Mouse (Mus musculus): ENCODE measurements at regions not wholly inside any gene's neighbourhood (a gene's known extent, or its start where the extent isn't known, plus 50 kb on each side); places are given as distances from the start of the nearest gene placed in this dataset.

DNA sequence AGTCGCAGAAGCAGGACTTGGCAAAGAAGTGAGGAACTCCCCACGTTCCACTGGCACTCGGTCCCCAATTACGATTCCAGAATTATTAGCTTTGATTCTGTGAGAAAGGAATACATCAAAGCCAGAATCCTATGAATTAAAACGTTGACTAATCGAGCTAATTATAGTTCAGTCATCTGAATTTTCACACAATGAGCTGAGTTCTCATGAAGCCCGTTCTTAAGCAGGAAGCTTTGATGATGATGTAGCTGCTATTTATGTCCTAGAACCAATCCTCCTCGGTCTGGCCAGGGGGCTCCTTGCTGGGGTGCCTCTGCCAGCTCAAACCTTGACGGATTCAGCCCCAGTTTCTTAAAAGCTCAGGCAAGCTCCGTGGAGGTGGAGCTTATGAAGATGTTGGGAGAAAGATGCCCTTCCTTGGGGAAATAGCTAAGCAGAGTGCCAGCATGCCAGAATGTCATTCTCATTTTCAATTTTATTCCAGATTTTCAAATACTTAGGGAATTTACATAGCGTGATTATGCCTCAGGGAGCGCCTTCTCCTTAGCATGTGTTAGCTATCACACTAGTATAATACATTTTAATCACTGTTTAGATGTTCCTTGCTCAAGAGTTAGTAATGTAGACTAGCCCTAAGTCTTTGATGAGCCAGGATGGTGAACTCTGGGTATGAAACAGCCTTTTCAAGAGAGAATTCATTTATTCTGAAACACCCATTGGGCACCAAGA, 65.5 kb upstream of the Ppm1b start:
- no peak for DNase-seq

DNA sequence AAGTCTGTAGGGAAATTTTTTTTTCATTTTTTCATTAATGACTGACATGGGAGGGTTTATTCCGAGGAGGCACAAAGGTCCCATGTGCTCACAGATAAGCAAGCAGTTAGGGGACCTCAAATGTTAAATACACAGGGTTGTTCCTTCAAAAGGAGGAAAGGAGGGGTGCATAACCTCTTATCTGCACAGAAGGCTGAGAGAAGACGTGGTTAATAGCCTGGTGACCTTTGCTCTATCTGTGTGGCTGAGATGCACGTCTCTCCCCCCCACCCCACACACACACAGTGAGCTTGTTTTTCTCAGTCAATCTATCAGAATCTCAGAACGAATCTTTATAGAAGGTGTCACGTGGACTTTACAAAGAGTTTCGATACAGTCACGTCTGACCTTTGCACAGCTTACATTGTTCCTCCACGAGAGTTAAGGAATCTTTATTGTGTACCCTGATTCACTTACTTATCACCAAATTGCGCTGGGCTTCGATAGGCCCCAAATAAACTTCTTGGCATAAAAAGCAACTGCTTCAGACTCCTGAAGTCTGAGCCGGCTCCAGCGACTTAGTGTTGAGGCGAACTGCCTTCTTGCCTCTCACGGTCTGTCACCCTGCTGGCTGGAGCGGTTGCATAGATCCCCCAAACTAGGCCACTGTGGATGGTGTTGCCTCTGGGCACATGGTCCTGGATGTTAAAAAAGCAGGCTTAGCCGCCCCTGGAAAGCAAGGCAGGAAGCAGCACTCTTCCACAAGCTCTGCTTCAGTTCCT, 63.1 kb upstream of the Ppm1b start:
- DNase-seq = no peak

DNA sequence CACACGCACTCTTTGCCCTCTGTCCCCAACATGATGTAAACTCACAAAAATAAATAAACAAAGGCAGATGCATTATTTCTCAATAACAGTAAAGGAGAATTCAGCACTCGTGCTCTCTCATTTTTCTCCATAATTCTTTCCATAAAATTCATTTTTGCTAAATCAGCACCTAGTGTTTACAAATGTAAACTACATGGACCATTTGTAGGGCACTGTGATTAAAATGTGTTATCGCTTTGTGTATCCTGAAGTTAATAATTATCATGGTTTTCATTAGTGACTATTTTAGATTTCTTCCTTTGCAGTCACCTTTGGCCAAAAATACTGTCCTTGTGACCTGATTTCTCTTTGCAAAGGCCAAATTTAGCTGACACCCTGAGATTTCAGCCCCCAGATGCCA, 61.0 kb upstream of the Ppm1b start:
- no peak for DNase-seq

DNA sequence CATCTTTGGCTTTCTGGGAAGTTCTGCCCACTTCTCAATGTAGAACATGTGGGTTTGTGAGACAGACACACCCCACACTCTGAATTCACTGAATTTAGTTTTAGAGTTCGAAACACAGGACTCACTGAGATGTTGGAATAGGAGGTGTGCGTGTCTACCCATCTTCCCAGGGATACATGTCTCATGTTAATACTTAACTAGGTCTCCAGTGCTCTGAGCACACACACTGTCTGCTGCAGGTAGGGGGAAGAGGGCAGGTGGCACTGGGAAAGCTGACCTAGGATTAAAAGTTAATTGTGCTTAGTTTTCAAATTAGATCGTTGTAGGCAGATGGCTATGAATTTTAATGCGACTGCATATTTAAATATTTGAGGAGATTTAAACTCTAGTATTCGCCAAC, 60.0 kb upstream of the Ppm1b start:
- DNase-seq = no peak

DNA sequence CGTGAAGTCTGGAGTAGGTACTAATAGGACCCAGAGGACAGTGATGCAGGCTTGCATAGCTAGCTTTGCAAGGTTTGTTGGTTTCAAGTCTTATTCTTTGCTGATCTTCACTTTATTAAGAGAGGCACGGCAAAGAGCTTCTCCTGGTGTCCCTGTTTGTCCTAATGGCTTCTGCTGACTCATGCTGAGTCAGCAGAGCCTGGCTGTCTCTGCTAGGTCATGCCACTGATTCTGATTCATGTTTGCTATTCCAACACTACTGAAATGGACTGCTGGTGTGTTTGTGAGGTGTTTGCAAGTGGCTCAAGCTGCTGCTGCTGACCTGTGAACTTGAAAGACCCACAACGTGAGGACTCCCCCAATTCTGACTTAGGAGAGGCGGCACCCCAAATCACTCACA, 58.1 kb upstream of the Ppm1b start:
- no peak for DNase-seq

DNA sequence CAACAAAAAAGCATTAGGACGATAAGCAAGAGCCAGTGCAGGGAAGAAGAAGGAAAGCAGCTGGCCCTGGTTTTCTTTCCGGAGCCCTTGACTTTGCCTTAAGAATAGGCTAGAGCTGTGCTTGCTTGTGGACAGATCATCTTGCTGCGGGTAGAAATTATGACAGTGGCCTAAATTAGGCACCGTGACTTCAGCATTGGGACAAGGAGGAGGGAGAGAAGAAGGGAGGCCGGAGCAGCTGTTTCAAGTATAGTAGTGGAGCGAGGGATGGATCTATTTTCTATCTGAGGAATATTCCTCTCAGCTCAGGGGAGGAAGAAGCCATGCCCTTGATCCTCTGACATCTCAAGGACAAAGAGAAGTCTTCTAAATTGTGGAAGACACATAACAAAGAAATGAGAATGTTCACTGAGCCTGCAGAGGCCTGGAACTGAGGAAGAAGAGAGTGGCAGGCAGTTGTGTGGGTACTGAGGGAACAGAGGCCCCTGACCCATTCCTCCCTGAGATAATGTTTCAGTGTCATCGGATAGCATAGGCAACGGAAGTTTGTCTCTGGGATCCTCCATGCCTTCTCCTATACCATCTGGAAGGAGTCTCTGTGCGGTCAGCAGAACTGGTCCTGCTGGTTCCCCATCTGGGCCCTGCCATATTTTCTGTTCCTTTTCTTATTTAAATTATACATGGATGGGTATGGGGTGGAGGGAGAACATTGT, 52.8 kb upstream of the Ppm1b start:
- no peak for DNase-seq
